Mouse (Mus musculus): Measurements from ENCODE around the gene Etv6.

Gene Etv6

DNA sequence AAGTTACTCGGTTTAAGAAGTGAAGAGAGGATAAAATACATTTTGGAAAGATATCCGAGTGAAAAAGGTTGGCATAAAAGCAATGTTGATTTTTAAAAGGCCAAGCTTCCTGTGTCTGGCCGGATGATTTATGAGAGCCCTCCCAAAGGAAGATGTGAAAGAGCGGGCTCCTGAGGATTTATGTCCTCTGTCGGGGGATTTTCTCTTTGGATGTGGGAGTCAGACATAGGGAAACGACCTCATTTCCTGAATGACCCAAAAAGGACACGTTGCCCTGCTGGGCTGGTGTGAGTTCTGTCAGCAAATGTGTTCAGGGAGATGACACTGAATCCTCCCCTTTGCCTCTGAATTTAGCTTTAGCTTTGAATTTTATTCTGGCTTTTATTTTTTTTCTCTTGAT is 8.0 kb downstream of the Etv6 start:
- no peak for DNase-seq (ENCODE audit: low spot score in 2 of 2)

DNA sequence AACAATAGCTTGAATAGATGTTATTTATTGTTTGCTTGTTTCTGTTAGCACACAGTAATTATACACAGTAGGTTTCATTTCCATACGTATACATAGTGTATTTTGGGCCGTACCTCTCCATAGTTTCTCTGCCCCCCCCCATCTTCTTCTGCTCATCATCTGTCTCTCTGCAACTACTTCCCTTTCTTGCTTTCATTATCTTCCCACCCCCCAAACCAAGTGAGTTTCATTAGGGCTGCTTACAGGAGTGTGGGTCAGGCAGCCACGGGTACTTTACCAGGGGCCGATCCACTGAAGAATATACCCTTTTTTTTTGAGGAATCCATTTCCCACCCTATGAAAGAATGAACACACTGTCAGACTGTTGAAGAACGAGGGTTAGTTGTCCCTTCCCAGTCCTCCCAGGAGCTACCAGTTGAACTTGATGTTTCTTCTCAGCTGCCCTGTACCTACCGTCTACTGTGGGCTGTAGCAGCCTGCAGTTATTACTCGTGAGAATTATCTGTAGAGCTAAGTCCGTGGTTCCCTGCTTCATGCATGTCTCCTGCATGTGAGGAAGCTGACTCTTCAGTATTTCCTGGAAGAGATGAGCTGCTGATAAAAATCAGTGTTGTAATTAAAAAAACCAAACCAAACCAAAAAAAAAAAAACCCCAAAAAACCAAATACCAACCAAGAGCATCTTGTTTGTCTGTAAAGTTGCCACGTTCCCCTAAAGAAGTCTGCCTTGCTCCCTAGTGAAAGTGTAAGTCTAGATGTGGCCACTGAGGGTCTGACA is 9.8 kb downstream of the Etv6 start:
- DNase-seq (ENCODE audit: low spot score in 2 of 2), result no peak

DNA sequence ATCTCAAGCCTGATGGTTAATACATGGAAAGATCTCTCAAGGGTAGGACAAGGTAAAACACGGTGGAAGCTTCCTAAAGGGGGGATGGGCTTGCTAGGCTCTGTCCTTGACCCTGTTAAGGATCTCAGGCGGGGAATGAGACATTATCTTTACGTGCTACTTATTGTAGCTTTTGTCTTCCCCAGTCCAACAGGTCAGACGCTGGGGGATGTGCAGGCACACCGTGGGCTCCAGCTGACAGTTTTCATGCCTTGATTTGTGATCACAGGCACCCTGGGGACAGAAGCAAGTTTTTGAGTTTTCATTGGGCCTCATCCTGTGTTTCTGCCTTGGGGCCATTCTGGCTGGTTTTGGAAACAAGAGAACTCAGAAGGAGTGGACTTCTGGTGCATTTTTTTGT is 10.6 kb downstream of the Etv6 start:
- no peak for DNase-seq (ENCODE audit: low spot score in 2 of 2)

DNA sequence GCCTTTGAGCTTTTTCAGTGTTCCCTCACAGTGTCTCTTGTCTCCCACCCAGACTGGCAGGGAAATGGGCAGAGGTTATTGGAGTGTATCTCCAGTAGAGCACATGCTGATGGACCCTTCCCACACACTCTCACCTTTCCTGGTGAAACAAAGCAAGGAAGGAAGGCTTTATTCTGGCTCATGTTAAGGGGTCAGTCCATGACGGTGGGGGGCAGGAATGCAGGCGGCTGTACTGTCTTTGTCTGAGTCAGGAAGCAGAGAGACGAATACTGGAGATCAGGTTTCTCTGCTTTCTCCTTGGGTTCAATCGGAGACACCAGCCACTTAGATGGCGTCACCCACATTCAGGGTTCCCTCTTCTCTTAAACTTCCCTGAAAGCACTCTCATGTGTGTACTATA is 11.7 kb downstream of the Etv6 start:
- DNase-seq (ENCODE audit: low spot score in 2 of 2), result no peak

DNA sequence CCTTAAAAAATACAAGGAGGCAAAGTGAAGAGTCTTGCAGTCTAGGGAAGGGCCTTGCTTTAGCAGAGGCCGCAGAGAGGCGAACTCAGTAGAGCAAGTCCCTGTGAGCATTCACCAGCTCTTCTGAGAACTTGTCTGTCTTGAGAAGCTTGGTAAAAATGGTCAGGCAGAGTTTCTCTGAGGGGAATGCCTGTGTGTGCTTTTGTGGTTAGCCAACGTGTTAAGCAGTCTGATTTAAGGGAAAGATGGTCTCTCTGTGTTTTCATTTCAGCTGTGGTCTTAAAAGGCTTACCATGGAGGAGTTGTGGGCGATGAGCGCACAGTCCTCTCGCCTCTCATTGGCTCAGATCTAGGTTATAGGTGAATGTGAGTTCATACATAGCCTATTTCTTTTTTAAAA is 12.5 kb downstream of the Etv6 start:
- no peak for DNase-seq (ENCODE audit: low spot score in 2 of 2)

DNA sequence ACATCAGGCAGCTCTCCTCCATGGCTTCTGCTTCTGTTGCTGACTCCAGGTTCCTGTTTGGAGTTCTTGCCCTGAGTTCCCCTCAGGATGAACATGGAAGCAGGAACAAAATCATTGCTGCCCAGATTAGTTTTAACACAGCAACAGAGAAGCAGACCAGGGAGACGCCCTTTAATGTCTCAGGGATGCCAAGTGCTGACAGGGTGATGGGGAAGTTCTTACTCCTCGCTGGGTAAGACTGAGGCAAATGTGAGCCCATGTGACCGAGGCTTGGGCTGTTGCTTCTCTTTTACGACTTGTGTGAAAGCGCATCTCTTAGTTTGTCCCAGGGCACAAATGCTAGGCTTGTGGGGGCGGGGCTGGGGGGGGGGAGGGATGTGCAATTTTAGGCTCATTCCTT is 13.5 kb downstream of the Etv6 start:
- no peak for DNase-seq (ENCODE audit: low spot score in 2 of 2)

DNA sequence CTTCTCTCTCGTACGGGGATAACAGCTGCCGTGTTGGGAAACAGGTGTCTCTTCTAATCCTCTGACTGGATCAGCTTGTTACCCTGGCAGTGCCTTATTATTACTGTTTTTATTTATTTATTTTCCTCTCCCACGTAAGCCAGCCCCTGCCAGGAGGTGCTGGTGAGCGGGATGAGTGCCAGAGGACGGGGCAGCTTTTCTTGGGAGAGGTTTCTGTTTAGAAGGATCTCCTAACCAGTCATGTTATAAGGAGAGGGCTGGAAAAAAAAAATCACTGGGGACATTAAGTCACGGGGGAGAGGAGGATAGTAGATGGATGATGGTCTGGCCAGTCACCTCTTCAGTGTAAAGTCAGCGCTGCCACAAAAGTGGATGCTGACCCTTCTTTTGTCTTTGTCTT is 15.0 kb downstream of the Etv6 start:
- no peak for DNase-seq (ENCODE audit: low spot score in 2 of 2)

DNA sequence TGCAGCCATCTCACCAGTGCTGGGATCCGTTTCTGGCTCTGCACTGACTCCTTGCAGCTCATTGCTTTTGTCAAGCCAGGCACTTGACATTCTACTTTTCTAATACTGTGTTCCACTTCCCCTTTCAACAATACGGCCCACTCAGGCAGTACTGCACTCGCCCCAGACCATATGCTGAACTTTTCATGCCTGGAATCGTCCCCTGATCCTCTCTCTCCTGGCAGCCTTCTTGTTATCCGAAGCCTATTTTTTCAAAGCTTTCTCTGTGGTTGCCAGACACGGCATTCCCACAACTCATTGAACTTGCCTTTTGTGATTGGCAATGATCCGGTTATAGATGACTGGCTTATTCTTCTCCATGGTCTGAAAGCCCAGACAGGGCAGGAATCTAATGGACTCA is 16.4 kb downstream of the Etv6 start:
- DNase-seq (ENCODE audit: low spot score in 2 of 2), result no peak

DNA sequence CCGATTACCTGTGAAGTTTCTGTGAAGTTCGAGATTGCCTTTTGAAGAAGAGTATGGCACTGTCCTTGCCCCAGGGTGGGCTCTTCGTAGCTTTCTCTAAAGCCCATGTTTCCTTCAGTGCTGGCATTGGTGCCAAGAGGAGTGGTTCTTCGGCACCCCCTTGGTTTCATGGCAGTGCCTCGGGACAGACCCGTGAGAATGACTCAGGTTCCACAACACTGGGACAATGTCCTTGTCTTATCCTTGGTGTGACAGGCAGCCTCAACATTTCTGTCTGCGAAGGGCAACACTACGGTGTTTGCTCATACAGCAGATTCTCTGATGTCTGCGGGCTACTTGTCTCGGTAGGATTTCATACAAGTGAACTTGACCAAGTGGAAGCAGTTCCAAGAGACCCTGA is 17.6 kb downstream of the Etv6 start:
- no peak for DNase-seq (ENCODE audit: low spot score in 2 of 2)

DNA sequence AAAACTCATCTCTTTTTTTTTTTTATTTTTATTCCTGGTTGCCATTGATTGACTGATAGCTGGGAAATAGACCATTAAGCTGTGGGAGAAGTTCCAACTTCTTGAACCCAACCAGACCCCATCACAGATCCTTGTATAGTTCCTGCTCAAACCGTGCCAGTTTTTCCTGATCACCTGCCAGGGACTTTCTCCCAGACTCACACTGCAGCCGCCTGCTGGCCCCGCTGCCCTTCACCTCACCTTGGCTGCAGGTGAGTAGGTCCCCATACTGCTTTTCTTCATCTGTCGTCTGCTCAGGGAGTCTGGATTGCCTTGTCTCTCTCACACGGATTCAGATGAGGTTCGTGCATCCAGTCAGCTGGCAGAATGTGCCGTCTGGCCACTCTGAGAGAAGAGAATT is 18.1 kb downstream of the Etv6 start:
- no peak for DNase-seq (ENCODE audit: low spot score in 2 of 2)

DNA sequence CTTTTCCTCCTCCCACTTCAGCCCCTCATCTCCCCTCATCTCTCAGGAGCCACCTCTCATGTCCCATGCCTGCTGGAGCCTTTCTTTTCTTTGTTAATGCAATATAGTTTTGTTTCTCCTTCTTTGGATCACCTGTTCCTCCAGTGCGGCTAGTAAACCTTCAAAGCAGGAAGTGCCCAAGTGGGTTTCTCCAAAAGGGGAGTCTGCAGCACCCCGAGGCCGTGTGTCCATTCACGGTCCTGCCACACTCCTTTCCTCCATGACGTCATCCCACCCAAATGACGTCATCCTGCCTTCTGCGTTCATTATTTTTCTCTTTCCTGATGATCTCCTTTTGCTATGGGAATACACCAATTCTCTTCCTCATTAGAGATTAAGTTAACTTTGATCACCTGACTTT is 20.1 kb downstream of the Etv6 start:
- DNase-seq (ENCODE audit: low spot score in 2 of 2), result no peak

DNA sequence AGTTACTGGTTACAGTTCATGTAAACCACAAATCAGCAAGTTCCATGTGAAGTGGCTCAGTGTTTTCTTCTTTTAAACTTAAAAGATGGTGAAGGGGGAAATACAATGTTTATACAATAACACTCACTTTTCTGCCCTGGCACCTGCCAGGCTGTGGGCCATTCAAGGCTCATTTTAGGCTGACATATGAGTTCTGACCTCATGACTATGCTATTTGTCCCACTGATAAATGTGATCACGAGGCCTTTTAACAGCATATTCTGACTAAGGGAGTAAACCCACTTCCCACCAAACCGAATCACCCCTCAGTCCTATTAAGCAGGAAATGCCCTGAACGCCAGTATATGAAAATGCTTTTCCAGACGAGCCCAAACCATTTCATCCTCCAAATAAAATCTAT is 23.0 kb downstream of the Etv6 start:
- DNase-seq (ENCODE audit: low spot score in 2 of 2), result no peak

DNA sequence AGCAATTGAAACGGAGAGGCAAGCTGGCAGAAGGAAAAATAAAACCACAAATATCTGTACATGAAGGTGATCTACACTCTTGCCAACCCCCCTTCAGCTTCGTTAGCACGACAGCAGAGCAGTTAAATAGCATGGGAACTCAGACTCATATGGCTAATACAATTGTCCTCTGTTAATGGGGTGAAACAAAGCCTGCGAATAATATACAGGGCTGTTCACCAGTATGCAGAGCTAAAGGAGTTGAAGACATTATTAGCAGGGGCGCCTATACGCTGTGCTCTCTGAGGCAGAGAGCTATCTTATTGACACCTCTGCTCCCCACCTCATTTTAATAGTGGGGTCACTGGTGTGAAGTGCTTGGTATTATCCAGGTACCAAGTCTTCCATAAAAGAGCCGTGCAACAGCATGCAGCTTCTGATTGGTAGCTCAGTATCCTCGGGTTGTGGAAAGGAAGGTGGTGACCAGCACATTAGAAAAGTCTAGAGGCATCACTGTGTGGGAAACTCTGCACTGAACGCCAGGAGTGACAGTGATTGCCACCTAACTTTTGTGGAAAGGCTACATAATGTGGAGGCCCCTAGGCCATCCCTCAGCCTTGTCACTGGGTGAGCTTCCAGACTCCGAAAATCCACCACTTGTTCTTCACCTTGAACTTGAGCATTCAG is 23.5 kb downstream of the Etv6 start:
- DNase-seq (ENCODE audit: low spot score in 2 of 2), result no peak

DNA sequence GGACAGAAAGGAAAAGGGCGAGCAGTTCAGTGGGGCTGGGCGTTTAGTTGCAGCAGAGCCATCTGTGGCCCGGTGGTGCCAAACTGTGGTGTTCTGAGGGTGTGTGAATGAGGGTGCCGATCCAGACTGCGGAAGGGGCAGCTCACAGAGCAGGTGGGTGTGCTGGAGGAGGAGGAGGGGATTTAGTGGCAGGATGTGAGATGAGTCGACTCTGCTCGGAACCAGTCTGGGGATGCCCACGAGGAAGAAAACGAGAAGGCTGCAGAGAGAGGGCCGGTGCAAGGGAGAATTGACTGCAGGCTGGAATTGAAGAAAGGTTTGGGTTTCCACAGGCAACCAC is 24.0 kb downstream of the Etv6 start:
- no peak for DNase-seq (ENCODE audit: low spot score in 2 of 2)

DNA sequence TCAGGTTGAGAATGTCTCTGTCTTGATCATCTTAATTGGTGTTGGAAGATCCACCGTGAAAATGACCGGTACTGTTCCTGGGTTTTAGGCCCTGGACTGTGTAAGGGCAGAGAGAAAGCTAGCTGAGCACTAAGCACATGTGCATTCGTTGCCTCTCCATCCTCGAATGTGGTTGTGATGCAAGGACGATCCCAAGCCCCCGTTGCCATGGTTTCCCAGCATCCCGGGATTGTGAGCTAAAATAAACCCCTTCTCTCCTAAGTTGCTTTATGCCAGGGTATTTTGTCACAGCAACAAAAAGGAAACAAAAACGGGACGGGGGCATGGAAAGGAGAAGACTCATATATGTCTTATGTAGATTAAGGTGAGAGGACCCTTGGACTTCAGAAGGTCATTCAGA is 24.5 kb downstream of the Etv6 start:
- no peak for DNase-seq (ENCODE audit: low spot score in 2 of 2)

DNA sequence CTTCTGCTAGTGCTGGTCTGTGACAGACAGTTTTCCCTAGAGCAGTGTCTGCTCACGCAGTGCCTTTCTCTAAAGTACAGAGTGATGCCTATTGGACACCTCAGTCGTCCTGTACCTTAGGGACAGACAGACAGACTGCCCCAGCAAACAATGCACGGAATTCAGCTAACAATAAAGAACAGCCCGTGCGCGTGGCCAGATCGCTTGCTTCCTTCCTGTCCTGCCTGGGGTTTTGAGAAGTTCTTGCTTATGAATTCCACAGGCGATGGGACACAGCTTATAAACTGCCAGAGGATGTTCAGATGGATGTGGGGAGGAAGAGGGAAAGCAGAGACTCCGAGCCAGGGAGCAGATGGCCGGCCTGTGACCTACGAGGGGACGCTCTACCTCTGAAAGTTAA is 25.3 kb downstream of the Etv6 start:
- DNase-seq (ENCODE audit: low spot score in 2 of 2), result no peak

DNA sequence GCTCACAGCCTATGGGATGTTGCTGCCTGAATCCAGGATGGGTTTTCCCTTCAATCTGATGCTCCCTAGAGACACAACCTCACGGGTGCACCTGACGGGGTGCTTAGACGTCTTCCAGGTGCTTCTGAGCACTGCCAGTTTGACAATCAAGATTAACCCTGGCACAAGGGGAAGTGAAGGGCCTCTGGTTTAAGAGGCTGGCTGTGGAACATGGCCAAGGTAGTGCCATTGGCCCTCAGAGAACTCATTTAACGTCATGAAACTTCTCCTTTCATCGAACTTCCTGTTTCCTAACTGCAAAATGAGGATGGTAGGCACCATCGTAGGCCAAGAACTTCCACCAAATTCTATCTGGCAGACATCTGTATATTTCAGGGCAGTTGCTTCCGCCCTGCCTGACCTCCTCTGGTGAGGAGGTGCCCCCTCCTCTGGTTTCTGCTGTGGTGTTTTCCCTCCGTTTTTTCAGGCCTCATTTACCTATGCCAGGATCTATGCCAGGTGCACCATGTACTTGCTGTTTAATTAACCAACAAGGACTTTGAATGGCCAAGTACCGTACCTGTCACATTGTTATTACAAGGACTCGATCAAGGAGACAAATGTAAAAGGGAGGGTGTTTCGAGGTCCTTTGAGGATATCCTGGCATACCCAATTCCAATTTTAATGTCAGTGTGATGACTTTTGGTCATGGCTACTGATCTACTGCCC is 29.7 kb downstream of the Etv6 start:
- no peak for DNase-seq (ENCODE audit: low spot score in 2 of 2)

DNA sequence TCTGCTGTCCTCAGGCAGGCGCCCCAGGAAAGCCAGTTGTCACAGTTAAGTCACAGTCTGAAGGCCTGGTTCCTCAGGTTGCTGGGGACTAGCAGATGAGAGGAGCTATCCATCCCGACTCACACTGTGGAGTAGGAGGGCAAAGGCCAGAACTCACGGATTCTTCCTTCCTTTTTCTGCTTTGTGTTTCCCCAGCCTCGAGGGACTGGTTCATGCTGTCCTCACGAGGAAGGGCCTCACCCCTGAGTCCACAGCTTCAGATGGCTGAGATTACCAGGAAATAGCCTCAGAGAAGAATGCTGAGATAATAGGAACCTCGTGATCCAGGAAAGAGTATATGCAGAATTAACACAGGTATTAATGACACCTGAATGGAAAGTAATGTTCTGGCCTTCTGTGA is 30.6 kb downstream of the Etv6 start:
- no peak for DNase-seq (ENCODE audit: low spot score in 2 of 2)

DNA sequence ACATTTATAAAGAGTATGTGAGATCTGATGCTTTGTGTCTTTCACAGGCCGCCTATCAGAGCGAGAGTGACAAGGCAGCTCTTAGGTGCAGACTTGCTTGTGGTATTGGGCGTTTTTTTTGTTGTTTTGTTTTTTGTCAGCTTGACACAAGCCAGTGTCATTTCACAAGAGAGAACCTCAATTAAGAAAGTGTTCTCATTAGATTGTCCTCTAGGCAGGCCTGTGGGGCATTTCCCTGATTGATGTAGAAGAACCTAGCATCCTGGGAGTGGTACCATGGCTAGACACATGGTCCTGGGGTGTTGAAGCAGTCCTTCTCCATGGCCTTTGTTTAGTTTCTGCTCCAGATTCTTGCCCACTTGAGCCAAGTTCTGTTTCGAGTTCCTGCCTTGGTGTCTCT is 31.5 kb downstream of the Etv6 start:
- DNase-seq (ENCODE audit: low spot score in 2 of 2), result no peak

DNA sequence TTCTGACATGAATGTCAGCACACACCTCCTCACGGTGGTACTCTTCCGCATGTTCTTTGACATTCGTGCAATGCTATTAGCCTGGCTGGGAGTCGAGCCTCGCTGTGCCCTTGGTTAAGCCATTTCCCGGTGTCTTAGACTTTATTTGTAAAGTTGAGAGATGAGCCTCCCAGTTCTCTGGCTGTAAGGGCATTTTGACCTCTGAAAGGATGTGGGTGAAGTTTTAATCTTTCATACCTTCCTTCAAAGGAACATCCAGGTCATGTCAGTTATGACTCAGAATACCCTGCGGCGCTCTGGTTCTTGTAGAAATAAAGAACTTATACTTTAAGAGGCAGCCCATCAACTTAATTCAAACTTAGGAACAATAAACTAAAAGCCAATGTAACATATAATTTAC is 32.0 kb downstream of the Etv6 start:
- no peak for DNase-seq (ENCODE audit: low spot score in 2 of 2)

DNA sequence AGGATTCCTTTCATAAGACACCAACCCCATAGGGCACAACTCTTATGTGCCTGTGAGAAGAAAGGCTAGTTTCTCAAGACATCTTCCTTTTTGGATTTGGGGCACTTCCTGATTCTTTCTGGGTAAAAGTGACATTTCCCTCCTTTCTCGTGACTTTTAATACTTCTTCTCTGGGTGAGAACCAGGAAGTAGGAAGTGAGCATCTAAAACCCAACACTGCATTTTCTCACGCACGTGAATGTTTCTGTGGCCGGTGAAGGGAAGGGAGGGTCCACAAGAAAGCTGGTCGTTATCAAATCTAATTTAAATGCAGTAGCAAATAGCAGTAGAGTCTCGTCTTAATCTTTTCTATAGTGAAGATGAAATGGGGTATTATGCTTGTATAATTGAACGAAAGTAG is 36.9 kb downstream of the Etv6 start:
- DNase-seq (ENCODE audit: low spot score in 2 of 2), result no peak

DNA sequence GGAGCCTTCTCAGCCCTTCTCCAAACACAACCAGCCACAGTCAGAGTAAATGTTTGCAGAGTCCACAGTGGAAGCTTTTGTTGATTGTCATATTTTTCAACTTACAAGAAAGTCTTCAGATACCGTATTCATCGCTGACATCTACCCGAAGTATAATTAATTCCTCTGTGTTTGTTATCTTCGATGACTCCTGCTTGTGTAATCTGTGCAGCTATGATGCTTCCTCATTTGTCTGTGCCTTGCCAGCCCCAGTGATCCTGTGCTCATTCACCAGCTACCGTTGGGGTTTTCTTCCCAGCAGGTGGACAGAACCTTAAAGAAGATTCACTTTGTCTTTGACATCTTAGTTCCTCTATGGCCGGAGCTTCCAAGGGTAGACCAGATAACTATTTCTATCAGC is 37.4 kb downstream of the Etv6 start:
- DNase-seq (ENCODE audit: low spot score in 2 of 2), result no peak

DNA sequence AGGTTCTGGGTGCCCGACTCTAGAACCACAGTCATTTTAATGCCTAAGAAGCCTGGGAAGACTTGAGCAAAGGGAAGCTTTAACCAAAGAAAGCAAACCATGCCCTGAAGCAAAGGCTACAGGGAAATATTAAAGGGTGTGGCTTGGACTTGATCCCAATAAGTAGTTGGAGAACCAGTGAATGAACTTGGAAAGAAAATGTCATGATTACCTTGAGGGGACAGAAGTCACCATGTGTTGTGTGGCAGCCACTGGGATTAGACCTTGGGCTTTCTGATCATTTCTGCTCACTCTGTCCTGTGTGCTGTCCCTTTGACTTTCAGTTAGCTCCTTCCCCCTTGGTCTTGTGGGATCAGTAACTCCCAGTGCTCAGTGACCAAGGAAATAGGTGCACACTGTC is 38.9 kb downstream of the Etv6 start:
- no peak for DNase-seq (ENCODE audit: low spot score in 2 of 2)
